8 mouse cellular contexts compared by ENCODE assay signal in genomic region chr3:103102454-103103390, GRCm38 (mm10). TPM values are rescaled to one million over a fixed set of nuclear protein-coding genes. Genes with fewer than 3 reads are reported as not detected.
DNase-seq lines count a peak whose midpoint lies in the region; ATAC-seq and TF ChIP-seq lines count a peak whose summit lies in the region.

TSS of gene Dennd2c (plus strand) at chr3:103102604.

- no peaks in the 10 kb centered on the region for H3K36me3 ChIP-seq in hindbrain, embryonic 12.5 days
- no peaks in the 10 kb centered on the region for H3K36me3 ChIP-seq in lung, postnatal 0 days (ENCODE audit: insufficient read depth, low read length)

- H3K27ac ChIP-seq in hindbrain, embryonic 12.5 days = no peak within 1 kb of the TSS
- peak within 1 kb of the TSS; percentile 83 for H3K27ac ChIP-seq in lung, postnatal 0 days (ENCODE audit: low read length)

- POLR2A ChIA-PET in Patski (lab: Charles Lee) = interaction anchor here (0.7 kb wide), 1 partner anchor 70 kb away, joined by 3 read pairs; no protein-coding TSS in a partner anchor

- 1% methylated on average over 72 of the region's 72 CpGs for WGBS in hindbrain, embryonic 12.5 days
- 1% methylated on average over 69 of the region's 72 CpGs for WGBS in lung, postnatal 0 days

- H3K4me1 ChIP-seq in hindbrain, embryonic 12.5 days = peaks cover 13% of the 10 kb centered on the region
- H3K4me1 ChIP-seq in lung, postnatal 0 days (ENCODE audit: insufficient read depth, low read depth, low read length) = no peaks in the 10 kb centered on the region; the same call in 1 of the 2 replicates

- no peaks in the 10 kb centered on the region for H3K27me3 ChIP-seq in Patski
- H3K27me3 ChIP-seq in hindbrain, embryonic 12.5 days = peaks cover 36% of the 10 kb centered on the region
- H3K27me3 ChIP-seq in lung, postnatal 0 days (replicated peaks; ENCODE audit: insufficient read depth, low read length) = no peaks in the 10 kb centered on the region

- TF ChIP-seq EP300 in lung, postnatal 0 days (IDR thresholded peaks at IDR 0.05) = no peak

- peak; percentile 97 for ATAC-seq in Patski
- peak; percentile 93 for ATAC-seq in hindbrain, embryonic 12.5 days (ENCODE audit: low FRiP score)
- ATAC-seq in lung, postnatal 0 days = peak; percentile 99

- H3K9ac ChIP-seq in hindbrain, embryonic 12.5 days = peak within 1 kb of the TSS; percentile 63
- peak within 1 kb of the TSS; percentile 48 for H3K9ac ChIP-seq in lung, postnatal 0 days (replicated peaks; ENCODE audit: low read depth)

- no peak for TF ChIP-seq CTCF in Patski (IDR thresholded peaks at IDR 0.05)
- TF ChIP-seq CTCF in lung, postnatal 0 days (IDR thresholded peaks at IDR 0.05) = no peak

- H3K9me3 ChIP-seq in hindbrain, embryonic 12.5 days (replicated peaks) = no peaks in the 10 kb centered on the region
- no peaks in the 10 kb centered on the region for H3K9me3 ChIP-seq in lung, postnatal 0 days (ENCODE audit: low read length)

- CTCF ChIA-PET in Patski (lab: Charles Lee) = interaction anchor here (0.7 to 2.8 kb wide), 7 partner anchors 9 to 82 kb away, joined by 3 to 11 read pairs (median 6); partner anchors contain the start of gene Csde1

- peak within 1 kb of the TSS; percentile 93 for H3K4me2 ChIP-seq in hindbrain, embryonic 12.5 days (replicated peaks)
- H3K4me2 ChIP-seq in lung, postnatal 0 days (replicated peaks; ENCODE audit: low read depth, low read length) = peak within 1 kb of the TSS; percentile 89

- H3K4me3 ChIP-seq in hindbrain, embryonic 12.5 days = peak within 1 kb of the TSS; percentile 66
- H3K4me3 ChIP-seq in lung, postnatal 0 days (ENCODE audit: low read depth, low read length) = peak within 1 kb of the TSS; percentile 72

- in situ Hi-C loops in Patski (cut with MboI; ENCODE audit: low pct_unique_long_range_greater_than_20kb) = no loop called here

- DNase-seq in Patski (ENCODE audit: low read depth, low spot score) = peak; percentile 72
- peak; percentile 67 to 76 for DNase-seq in cerebellum, postnatal 14 days
- DNase-seq in frontal cortex, postnatal 14 days (ENCODE audit: low spot score in 2 of 2) = peak; percentile 67 to 76
- DNase-seq in layer of hippocampus, postnatal 10 days (ENCODE audit: low spot score in 2 of 2) = peak; percentile 83 to 86
- DNase-seq in lung, postnatal 0 days (ENCODE audit: low spot score) = peak; percentile 96
- peak; percentile 90 for DNase-seq in ovary, postnatal 10 days (ENCODE audit: low spot score)
- peak; percentile 81 to 89 for DNase-seq in thymus, postnatal 10 days (ENCODE audit: low spot score in 2 of 2)

RNA-seq across cellular contexts. Expression of gene Dennd2c, which starts in this region (rescaled TPM):
- polyA plus RNA-seq in Patski (2021) = 1.7 TPM
- polyA plus RNA-seq in hindbrain, embryonic 12.5 days (2016; fragmentation: Nextera tagmentation; extraction: Ambion mirVana) = 3.6 and 4.3 TPM in 2 replicates
- 1 to 10 TPM in 1 of 2 experiments, under 1 TPM in 1; 0.89 to 1.3 TPM for total RNA-seq in layer of hippocampus, postnatal 10 days (2021)
- 3.4 and 3.5 TPM in 2 replicates for polyA plus RNA-seq in lung, postnatal 0 days (2015; fragmentation: Nextera tagmentation; extraction: Ambion mirVana)
